Mouse (Mus musculus) urinary bladder, postnatal 14 days (tissue): Measurements from ENCODE around the gene Aox2.
"Not testable (repeated sequence)": the region's sequence is repeated elsewhere in the genome, so short reads cannot be mapped to it uniquely, and the experiment has no call there.

Experiments used
- DNase-seq: peaks from one replicate; pipeline ENCODE4 v3.0.0; 2021; ENCODE audit warnings: low spot score

Aox2 gene

DNA sequence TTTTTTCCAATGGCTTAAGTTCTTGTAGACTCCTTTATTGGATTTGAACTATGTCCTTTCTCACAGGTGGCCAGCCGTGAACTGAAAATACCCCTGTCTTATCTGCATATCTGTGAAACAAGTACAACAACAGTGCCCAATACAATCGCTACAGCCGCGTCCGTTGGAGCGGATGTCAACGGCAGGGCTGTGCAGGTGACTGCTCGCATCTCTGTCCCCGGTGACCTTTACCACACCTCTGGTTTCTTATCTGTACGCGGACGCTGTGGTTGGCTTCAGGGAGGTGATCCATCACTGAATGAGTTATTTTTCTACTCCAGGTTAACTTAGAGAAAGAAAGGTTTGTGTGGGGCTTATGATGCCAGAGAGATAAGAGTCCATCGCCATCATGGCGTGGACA lies 68.0 kb downstream of the Aox2 start:
- DNase-seq: no peak

DNA sequence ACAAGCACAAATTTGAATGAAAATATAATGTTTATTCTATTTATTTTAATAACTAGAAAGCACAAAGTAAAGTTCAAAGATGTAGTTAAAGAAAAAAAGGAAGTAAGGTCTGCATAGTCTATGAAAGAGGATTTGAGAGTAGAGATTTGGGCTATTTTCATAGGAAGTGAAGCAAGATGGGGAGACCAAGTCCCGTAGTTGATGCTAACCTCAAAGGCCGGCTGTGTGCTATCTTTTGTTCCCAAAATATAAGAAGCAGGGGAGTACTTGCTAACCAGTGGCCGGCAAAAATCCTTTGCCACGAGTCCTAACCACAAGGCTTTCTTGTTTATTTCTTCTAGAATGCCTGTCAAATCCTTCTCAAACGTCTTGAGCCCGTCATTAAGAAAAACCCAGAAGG lies 70.6 kb downstream of the Aox2 start:
- DNase-seq: no peak

DNA sequence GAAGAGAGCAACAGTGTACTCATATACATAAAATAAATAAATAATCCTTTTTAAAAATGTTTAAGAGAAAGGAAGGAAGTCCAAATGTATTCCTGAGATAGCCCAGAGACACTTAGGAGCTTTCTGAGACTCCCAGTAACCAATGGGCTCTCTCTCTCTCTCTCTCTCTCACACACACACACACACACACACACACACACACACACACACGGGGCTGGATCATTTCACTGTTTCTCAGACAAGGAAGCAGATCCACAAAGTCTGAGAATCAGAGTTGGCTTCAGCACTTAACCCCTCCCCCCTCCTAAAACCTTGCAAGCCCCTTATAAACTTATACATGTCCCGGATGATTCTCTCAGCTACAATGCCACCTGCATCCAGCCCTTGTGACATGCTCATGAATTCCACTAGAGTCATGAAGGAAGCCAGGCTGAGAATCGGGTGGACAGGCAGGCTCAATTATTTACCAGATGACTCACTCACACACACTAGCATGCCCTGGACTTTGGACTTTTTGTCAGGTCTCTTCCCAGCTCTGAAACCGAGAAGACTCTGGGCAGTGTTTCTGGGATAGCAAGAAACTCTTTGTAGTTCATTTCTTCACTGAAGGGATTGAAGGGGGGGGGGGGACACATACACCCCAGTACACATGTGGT lies 75.2 kb downstream of the Aox2 start:
- peak; percentile 27 for DNase-seq

DNA sequence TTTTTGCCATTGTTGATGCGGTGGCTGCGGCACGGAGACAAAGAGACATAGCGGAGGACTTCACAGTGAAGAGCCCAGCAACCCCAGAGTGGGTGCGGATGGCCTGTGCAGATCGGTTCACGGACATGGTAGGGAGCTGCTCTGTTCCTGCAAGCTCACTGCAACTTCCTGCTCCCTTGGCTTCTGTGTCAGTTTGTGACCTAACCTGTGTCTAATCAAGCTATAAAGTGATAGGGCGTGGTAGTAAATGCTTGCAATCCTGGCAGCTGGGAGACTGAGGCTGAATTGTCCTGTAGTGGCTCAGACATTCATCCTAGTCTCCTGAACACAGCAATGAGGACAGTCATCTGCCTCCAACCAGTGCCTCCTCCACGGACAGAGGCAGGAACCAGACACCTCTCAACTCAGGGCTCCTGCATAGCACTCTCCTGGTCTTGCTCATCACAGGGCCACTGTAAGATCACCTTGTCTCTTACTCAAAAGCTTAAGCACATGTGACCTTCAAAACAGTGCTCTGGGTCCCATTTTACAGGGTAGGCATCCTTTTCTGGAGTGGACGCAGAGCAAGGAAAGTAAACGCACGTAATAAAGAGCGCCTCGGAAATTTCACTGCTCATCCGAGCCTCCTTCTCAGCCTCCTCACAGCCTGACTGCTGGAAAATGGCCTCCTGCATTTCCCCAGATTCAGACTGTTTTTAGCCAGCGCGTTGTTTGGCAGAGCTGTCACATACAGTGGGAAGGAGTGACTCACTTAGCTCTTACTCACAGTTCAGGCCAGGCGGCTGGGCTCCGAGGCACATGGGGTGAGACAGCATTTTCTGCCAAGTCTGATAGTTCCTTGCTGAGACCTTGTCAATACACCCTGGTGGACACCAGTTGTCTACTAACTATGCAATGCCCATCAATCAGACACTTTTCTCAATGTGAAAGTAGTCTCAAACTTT lies 81.1 kb downstream of the Aox2 start:
- peak; percentile 74 for DNase-seq

DNA sequence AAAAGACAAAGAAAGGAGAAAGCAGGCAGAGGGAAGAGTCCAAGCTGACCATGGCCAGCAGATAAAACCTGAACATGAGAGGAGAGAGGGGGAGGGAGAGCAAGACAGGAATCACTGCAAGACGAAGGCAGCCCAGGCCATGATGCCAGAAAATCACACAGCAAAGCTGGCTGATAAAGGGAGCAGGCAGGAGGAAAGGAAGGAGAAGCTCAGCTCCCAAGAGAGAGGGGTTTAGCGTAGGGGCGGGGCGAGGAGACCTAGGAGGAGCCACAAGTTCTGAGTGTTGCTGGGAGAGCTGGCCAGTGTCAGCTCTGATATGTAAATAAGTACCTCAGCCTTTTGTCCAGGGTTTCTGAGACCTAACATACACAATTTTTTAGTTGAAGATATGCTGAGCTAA lies 84.2 kb downstream of the Aox2 start:
- DNase-seq: peak; percentile 19

DNA sequence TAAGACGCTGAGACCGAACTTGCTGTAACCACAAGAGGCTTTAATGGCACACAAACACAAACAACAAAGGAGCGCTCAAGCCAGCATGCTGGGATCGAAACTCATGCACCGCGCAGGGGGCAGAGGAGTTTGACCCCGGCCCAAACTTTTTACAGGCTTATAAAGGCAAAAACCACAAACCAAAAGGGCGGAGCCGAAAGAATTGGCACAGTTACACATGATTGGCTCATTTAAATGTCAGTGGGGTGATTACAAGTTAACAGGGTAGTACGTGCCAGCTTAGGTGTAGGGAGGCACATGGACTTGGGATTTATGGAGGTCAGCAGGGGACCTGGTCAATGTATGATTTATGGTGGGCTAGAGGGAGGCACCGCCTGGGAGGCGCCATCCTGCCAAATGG lies 86.4 kb downstream of the Aox2 start:
- no peak for DNase-seq

DNA sequence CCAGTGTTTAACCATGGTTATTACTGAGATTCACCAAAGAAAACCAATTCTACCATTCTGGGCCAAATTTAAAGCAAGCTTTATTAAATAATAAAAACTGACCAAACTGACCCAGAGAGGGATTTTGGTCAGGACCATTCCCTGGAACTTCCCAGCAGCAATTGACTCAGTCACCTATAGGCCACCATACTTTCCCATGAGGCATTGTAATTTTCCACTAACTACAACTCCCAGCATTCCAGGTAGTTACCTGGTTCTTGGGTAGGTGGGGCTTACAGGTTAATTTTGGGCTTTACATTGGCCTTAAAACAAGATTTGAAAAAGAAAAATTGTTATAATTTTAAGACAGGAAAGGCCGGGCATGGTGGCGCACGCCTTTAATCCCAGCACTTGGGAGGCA lies 87.7 kb downstream of the Aox2 start:
- DNase-seq: no peak

DNA sequence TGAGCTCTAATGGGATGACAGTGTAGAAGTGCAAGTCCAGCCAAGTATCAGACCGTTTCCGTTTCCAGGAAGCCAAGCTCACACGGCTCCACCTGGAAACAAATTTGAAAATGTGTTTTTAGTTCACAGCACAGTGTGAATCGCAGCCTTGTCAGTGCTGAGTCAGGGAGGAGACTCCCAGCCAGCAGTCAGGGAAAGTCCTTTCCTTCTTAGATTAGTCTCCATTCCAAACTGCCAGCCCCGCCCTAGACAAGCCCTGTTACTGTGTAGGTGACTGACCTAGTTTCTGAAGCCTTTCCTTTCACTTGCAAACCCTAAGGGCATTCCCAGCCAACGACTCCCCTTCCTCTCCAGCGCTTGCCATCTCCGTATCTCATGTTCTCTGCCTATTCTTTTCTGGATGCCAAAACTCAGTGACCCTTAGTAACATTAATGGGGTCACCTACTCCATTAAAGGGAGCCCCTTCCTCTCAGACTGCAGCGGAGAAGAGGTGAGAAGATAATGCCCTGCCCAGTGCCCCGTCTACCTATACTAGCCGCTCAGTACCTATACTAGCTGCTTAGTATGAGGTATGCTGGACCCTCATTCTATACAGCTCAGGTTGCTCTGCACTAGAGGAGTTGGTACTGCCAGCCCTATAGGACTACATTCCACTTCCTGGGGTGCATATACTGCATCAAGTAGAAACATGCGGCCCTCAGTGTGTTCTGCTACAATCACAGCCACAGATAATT lies 88.8 kb downstream of the Aox2 start:
- DNase-seq: peak; percentile 39

DNA sequence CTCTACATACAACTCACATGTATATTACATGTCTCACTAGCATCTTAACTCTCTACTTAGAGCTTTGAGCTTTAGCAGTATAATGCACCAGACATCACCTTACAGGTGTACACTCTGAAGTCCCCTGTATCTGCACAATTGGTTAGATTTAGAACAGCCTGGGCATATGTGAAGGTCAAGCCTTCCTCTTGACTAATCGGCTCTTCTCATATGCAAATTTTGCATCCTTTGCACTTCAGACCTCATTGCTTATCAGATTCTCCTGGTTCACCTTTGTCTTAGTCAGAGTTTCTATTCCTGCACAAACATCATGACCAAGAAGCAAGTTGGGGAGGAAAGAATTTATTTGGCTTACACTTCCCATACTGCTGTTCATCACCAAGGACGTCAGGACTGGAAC lies 91.6 kb downstream of the Aox2 start:
- no peak for DNase-seq

DNA sequence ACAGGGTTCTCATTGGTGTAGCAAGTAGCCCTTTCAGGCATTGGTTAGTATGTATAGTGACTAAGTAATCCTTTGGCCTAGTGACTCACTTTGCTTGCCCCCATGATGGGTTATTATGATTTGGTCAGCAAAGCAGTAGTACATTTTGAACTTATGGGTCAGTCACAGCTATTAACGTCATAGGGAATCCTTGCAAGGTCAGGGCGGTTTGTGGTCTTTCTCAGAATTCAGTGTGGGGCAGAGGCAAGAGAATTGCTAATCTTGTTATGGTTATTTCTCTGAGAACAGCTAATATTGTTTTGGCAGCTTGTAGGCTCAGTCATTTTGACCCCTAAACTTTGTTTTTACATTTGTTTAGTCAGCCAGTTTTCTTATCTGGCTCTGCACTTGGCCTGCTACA lies 96.1 kb downstream of the Aox2 start:
- not testable (repeated sequence) for DNase-seq

DNA sequence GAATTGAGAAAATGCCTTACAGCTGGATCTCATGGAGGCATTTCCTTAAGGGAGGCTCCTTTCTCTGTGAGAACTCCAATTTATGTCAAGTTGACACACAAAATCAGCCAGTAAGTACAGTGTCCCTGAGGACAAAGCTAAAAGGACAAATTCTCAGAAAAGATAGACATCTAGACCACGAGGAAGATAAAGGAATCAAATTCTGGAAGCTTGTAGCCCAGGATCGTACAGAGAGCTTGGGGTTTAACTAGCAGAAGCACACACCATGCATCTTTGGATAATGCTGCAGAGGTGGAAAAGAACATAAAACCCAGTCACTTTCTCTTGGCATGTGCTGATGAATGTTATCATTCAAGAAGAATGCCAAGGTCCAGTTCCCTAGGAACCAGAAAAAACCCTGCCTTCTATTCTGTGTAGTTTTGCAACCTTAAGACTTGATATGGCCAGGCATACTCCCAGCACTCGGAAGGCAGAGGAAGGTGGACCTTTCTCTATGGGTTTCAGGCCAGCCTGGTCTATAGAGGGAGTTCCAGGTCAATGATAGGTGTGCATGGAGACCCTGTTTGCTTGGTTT lies 97.5 kb downstream of the Aox2 start:
- no peak for DNase-seq

DNA sequence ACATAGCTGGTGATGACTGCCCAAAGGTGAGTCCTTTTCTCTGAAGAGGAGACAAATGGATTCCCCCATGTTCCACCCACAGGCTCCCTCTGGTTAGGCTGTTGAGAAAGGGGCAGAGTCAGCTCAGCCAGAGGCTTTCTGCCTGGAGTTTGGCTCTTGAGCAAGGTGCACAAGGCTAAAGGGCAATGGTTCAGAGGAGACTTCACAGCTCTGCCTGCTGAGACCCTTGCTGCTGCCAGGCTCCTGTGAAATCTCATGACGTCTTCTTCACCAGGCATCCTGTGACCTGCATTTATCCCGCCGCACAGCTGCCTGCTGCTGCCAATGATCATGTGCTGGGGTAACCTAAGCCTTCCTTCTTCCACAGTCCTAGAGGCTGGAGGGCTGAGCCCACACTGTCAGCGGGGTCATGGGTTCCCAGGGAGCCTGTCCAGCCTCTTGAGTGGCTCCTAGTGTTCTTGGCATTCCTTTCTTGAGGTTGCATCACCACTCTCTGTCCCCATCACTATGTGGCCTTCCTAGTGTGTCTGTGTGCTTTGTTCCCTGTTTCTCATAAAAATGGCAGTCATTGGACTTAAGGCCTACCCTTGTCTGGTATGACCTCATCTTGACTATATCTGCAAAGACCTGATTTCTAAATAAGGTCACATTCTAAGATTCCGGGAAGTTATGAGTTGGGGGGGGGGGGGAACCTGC lies 104.6 kb downstream of the Aox2 start:
- no peak for DNase-seq

DNA sequence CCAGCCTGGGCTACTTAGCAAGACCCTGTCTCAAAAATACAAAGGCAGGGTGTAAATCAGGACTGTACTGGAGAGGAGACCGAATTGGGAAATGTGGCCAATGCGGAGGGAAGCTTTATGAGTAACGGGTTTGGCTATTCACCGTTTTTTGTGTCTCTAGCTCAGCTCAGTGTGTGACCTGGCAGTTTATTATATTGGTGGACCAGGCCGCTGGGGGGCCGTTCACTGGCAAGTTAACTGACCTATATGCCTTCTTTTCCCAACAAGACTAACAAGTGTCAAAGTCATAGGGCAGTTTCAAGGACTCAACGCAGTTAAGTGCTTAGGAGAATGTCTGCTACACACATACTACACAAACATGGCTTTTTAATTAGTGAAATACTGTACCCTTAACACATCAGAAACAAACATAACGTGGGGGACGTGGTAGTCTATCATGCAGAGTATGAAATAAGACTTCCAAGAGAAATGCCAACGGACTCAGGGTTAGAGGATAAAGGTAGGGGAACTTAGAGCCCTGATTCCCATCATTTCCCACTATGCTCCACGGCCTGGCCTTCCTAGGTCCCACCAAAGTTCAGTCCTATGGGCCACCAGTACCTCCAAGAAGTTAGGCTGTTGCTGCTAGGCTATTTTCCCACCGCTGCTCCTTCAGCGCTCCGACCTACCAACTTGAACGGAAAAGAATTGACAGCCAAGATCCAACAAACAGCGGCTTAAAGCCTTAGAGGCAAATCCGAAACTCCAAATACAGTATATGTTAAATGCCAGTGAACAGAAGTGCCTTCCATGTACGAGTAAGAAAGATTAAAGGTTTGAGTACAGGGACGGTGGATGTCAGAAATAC lies 113.5 kb downstream of the Aox2 start:
- DNase-seq: no peak

DNA sequence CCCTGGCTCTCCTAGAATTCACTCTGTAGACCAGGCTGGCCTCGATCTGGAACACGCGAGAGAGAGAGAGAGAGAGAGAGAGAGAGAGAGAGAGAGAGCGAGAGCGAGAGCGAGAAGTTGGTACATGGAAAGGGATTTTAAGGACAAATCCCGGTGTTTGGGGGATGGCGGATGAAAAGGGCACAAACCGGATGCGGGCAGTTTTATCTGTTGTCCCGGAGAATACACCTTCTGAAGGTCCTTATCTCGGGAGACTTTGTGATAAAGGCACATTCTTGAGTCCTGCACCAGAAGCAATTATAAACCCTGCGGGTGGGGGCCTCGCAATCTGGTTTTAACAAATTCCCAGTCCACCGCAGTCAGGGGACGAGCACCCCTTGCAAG lies 114.1 kb downstream of the Aox2 start:
- no peak for DNase-seq

DNA sequence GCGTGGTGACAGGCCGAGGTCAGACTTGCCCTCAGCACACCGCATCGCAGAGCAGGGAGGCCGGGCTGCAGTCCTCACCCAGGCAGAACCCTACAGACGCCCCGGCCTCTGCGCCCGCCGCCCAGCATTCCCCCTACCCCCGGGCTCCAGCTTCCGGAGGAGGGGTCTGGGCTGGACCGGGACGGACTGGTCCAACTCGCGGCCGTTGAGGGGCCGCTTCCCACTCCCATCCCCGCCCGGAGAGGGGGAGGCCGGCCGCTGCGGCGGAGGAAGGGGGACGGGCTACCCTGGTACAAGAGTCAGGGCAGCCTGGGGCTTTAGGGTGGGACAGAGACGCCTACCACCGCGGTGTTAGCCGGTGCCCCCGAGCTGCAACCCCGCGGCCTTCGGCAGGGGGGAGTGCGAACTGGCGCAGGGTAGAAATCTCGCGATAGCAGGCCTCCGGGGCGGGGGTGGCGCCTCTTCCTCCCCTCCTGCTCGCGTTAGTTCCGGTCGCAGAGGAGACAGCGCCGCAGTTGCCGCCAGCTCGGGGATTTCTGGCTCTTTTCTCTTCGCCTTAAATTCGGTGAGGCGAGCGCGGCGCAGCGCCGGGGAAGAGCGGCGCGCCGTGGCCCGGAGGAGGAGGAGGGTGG lies 114.6 kb downstream of the Aox2 start, which contains the start of gene Bzw1:
Gene Bzw1, plus strand, starts transcription at position 247 of the 632 bp plus-strand sequence.
- peak; percentile 94 for DNase-seq

DNA sequence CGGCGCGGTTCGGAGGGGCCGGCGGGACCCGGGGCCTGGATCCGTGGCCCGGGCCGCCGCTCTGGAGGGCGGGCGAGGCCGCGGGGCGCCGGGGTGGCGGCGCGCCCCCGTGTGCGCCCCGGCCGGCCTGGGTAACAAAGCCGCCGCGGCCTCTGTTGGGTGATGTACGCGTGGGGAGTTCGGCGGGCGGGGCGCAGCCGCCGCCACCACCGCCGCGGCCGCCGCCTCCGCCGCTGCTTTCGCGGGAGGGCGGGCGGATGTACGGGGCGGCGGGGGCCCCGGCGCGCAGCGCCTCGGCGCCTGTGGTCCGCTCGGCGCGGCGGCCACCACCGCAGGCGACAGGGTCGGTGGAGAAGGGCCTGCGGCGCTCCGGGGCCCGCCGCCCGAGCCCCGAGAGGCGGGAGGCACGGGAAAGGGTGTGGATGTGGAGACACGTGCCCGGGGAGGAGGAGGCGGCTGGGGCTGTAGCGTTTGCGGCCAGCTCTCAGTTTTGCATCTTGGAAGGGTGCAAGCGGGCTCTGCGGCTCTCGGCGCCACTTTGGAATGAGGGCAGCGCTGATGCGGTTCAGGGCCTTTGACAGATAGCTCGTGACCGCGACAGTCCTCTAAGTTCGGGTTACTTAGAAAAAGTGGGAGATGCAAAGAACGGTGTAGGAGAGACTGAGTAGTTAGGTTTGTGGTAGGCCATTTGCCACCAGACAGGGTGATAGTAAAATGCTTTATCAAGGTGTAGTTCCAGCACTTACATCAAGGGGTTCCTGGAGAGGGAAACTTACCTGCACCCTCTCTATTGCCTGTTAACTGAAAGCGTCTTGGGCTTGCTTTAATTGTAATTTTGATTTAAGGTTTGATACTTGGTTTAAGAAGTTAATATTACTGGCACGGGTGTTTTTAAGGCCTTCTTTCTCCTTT lies 115.4 kb downstream of the Aox2 start:
- peak; percentile 55 for DNase-seq

DNA sequence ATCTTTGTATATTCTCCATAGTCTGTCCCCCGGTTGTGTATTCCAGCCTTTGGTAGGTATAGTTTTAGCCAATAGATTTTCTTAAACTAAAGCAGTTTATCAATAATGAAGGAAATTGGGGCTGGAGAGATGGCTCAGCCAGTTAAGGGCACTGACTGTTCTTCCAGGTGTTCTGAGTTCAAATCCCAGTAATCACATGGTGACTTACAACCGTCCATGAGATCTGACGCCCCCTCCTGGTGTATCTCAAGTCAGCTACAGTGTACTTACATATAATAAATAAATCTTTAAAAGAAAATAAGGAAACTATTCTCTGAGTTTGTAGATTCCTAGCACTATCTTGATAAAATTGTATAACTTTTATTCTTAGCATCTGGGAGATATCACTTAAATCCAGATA lies 117.2 kb downstream of the Aox2 start:
- no peak for DNase-seq

DNA sequence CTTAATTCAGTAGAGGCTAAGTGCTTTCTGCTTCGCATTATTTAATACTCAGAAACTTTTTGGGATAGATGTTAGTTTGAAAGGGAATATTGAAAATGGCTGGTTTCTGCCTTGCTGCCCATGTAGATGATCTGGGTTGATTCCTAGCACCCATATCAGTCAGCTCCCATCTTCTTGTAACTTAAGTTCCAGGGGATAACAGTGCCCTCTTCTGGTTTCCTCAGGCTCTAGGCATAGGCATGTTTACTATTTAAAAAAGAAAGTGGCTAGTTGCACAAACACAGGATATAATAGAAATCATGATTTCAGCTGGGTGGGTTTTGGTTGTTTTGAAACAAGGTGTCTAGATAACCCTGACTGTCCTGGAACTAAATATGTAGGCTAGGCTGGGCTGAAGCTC lies 118.1 kb downstream of the Aox2 start:
- DNase-seq: no peak

DNA sequence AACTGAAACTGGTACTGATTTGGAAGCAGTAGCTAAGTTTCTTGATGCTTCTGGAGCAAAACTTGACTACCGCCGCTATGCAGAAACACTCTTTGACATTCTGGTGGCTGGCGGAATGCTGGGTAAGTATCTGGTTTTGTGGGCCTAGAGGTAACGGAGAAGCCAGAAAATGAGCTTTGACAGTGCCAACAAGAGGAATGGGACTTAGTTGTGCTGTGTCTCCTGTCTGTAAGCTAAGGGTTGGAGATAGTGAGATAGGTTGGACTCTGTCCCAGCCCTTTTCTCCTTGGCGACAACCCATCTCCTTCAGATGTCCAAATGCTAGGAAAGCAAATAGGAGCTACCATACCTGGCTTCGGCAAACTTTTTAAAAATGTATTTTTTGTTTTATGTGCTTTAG lies 119.6 kb downstream of the Aox2 start:
- no peak for DNase-seq
